Mouse (Mus musculus) CH12.LX (cell line): ENCODE results near the gene Tk1. TPM values are rescaled to one million over a fixed set of nuclear protein-coding genes. Genes with fewer than 3 reads are reported as not detected.
A peak's percentile ranks its signal among the peaks of the same experiment; 100 is the strongest.

ENCODE experiments used
- DNase-seq: peaks from one replicate; pipeline ENCODE4 v3.0.0-alpha.2; 2013; ENCODE audit errors: extremely low read depth
- H3K27ac ChIP-seq: 2 replicates; pipeline ENCODE4 v1.5.1; 2012; ENCODE audit warnings: low read depth, mild to moderate bottlenecking, control low read depth, moderate library complexity; ENCODE audit not compliant: insufficient read depth
- H3K27me3 ChIP-seq: replicated peaks from 2 replicates; pipeline ENCODE3; 2012; ENCODE audit warnings: inconsistent platforms
- H3K36me3 ChIP-seq, 2 experiments: replicated peaks in 1 of 2; 2 replicates each; pipeline versions ENCODE3 to v1.6.1; 2012; ENCODE audit warnings: inconsistent platforms in 1 of 2, low read length in 1 of 2, mild to moderate bottlenecking in 1 of 2, mixed read lengths in 1 of 2, moderate library complexity in 1 of 2; ENCODE audit not compliant: control insufficient read depth in 1 of 2, insufficient read depth in 1 of 2
- H3K4me1 ChIP-seq, 2 experiments: 2 replicates each; pipeline ENCODE4 v1.6.1; 2012; ENCODE audit warnings: inconsistent platforms in 1 of 2, moderate library complexity in 1 of 2; ENCODE audit not compliant: insufficient read depth in 2 of 2, control insufficient read depth in 1 of 2
- H3K4me2 ChIP-seq: 2 replicates; pipeline ENCODE4 v1.6.1; 2012; ENCODE audit warnings: low read depth, mild to moderate bottlenecking, control low read depth; ENCODE audit not compliant: poor library complexity, insufficient read depth, severe bottlenecking
- H3K4me3 ChIP-seq, 3 experiments: fragments of 150-350 bp in 1 of 3; sonication (generic) in 1 of 3; replicated peaks in 1 of 3; 2 replicates each; pipeline versions ENCODE3 to v1.5.1; 2011 to 2012; ENCODE audit warnings: low read depth in 2 of 3, low read length in 2 of 3, mild to moderate bottlenecking in 2 of 3, moderate library complexity in 2 of 3, control low read depth in 1 of 3, improper control_type of control experiment in 1 of 3, inconsistent platforms in 1 of 3, mixed read lengths in 1 of 3; ENCODE audit not compliant: poor library complexity in 1 of 3
- H3K79me2 ChIP-seq: replicated peaks from 2 replicates; pipeline ENCODE4 v1.6.1; 2012; ENCODE audit warnings: mild to moderate bottlenecking, moderate library complexity; ENCODE audit not compliant: control insufficient read depth, poor library complexity, insufficient read depth, severe bottlenecking; ENCODE audit errors: extremely low read depth
- H3K9ac ChIP-seq: 2 replicates; pipeline ENCODE4 v1.6.1; 2012; ENCODE audit warnings: low read depth, mild to moderate bottlenecking, control low read depth, moderate library complexity; ENCODE audit not compliant: insufficient read depth
- H3K9me3 ChIP-seq: replicated peaks from 2 replicates; pipeline ENCODE3; 2012; ENCODE audit warnings: low read length, inconsistent platforms, mixed read lengths
- BHLHE40 ChIP-seq: IDR thresholded peaks from 2 replicates; pipeline ENCODE4 v1.6.1; 2011; ENCODE audit warnings: mild to moderate bottlenecking, low read depth, low read length, improper control_type of control experiment
- CTCF ChIP-seq, 2 experiments: IDR thresholded peaks in 1 of 2; conservative IDR thresholded peaks in 1 of 2; 2 replicates each; pipeline ENCODE4 v1.5.1; 2011 to 2012; ENCODE audit warnings: low read depth in 2 of 2, low read length in 2 of 2, improper control_type of control experiment in 1 of 2, inconsistent platforms in 1 of 2, mild to moderate bottlenecking in 1 of 2, moderate library complexity in 1 of 2
- ELF1 ChIP-seq: IDR thresholded peaks from 2 replicates; pipeline ENCODE4 v1.6.1; 2014; ENCODE audit warnings: low read depth, mild to moderate bottlenecking, inconsistent platforms, low read length, improper control_type of control experiment
- ETS1 ChIP-seq: conservative IDR thresholded peaks from 2 replicates; pipeline ENCODE4 v1.6.1; 2012; ENCODE audit warnings: low read depth, mild to moderate bottlenecking, inconsistent platforms, low read length, improper control_type of control experiment, moderate library complexity
- GABPA ChIP-seq: IDR thresholded peaks from 2 replicates; pipeline ENCODE4 v1.6.1; 2012; ENCODE audit warnings: low read depth, low read length, improper control_type of control experiment, inconsistent platforms; ENCODE audit not compliant: insufficient replicate concordance
- HCFC1 ChIP-seq: IDR thresholded peaks from 2 replicates; pipeline ENCODE4 v1.6.1; 2012; ENCODE audit warnings: low read depth, mild to moderate bottlenecking, inconsistent platforms, low read length, improper control_type of control experiment
- JUND ChIP-seq: conservative IDR thresholded peaks from 2 replicates; pipeline ENCODE4 v1.6.1; 2011; ENCODE audit warnings: low read depth, low read length, improper control_type of control experiment
- MAFK ChIP-seq: IDR thresholded peaks from 2 replicates; pipeline ENCODE4 v1.6.1; 2011; ENCODE audit warnings: low read length, improper control_type of control experiment; ENCODE audit not compliant: insufficient replicate concordance
- MAX ChIP-seq: IDR thresholded peaks from 2 replicates; pipeline ENCODE4 v1.6.1; 2011; ENCODE audit warnings: low read length, improper control_type of control experiment
- MAZ ChIP-seq: IDR thresholded peaks from 2 replicates; pipeline ENCODE4 v1.6.1; 2012; ENCODE audit warnings: low read depth, mild to moderate bottlenecking, inconsistent platforms, low read length, improper control_type of control experiment, moderate library complexity
- MXI1 ChIP-seq: IDR thresholded peaks from 2 replicates; pipeline ENCODE4 v1.6.1; 2011; ENCODE audit warnings: mild to moderate bottlenecking, low read depth, low read length, improper control_type of control experiment
- MYC ChIP-seq: IDR thresholded peaks from 2 replicates; pipeline ENCODE4 v1.6.1; 2011; ENCODE audit warnings: low read depth, mild to moderate bottlenecking, improper control_type of control experiment, low read length
- NELFE ChIP-seq: IDR thresholded peaks from 2 replicates; pipeline ENCODE4 v1.6.1; 2011; ENCODE audit warnings: low read depth, low read length, improper control_type of control experiment
- NRF1 ChIP-seq: IDR thresholded peaks from 2 replicates; pipeline ENCODE4 v1.6.1; 2014; ENCODE audit warnings: low read depth, mild to moderate bottlenecking, inconsistent platforms, low read length, improper control_type of control experiment, moderate library complexity
- POLR2AphosphoS2 ChIP-seq: IDR thresholded peaks from 2 replicates; pipeline ENCODE4 v1.6.1; 2011; ENCODE audit warnings: low read depth, low read length, improper control_type of control experiment
- RAD21 ChIP-seq: IDR thresholded peaks from 2 replicates; pipeline ENCODE4 v1.6.1; 2011; ENCODE audit warnings: low read depth, mild to moderate bottlenecking, low read length, improper control_type of control experiment, moderate library complexity
- SMC3 ChIP-seq: IDR thresholded peaks from 2 replicates; pipeline ENCODE4 v1.6.1; 2011; ENCODE audit warnings: low read depth, low read length, improper control_type of control experiment
- TBP ChIP-seq: conservative IDR thresholded peaks from 2 replicates; pipeline ENCODE4 v1.6.1; 2011; ENCODE audit warnings: low read depth, low read length, improper control_type of control experiment
- TCF12 ChIP-seq: IDR thresholded peaks from 2 replicates; pipeline ENCODE4 v1.6.1; 2014; ENCODE audit warnings: low read depth, mild to moderate bottlenecking, inconsistent platforms, low read length, improper control_type of control experiment
- UBTF ChIP-seq: IDR thresholded peaks from 2 replicates; pipeline ENCODE4 v1.6.1; 2012; ENCODE audit warnings: low read depth, mild to moderate bottlenecking, inconsistent platforms, low read length, improper control_type of control experiment, moderate library complexity
- USF2 ChIP-seq: conservative IDR thresholded peaks from 2 replicates; pipeline ENCODE4 v1.6.1; 2011; ENCODE audit warnings: low read depth, low read length, improper control_type of control experiment
- ZNF384 ChIP-seq: IDR thresholded peaks from 2 replicates; pipeline ENCODE4 v1.6.1; 2012; ENCODE audit warnings: low read depth, low read length, improper control_type of control experiment, inconsistent platforms
- dilution Hi-C: fragments of 300-500 bp; cut with MboI; formaldehyde crosslinking; loops from 2 replicates; pipeline ENCODE4 v1.14.3; 2020; ENCODE audit warnings: low sequenced_read_pairs; ENCODE audit not compliant: extremely low pct_unique_long_range_greater_than_20kb, extremely low pct_ligation_motif_present
- in situ Hi-C: fragments of 300-500 bp; cut with MboI; formaldehyde crosslinking; loops from 3 replicates; pipeline ENCODE4 v1.14.3; 2019; ENCODE audit warnings: low sequenced_read_pairs, low pct_ligation_motif_present, low pct_unique_long_range_greater_than_20kb, mixed read lengths
- polyA plus RNA-seq: library from polyadenylated mRNA; unstranded; fragments of >175 nt; gene quantifications from 2 replicates; pipeline ENCODE4 v1.2.1, GENCODE M21; 2012; ENCODE audit warnings: low read depth; ENCODE audit not compliant: insufficient read length
- total RNA-seq, 2 experiments: library from RNA; depleted of rRNA; stranded (reverse); fragments of 300-350 nt in 1 of 2; fragments of >200 nt in 1 of 2; gene quantifications; 2 replicates each; pipeline ENCODE4 v1.2.3; 2012 to 2014

Tk1 gene
- total and polyA plus RNA-seq, 3 experiments, result 146 to 235 (median 179) TPM

- peak; percentile 48 for TF ChIP-seq SMC3
- peak; percentile 52 for TF ChIP-seq RAD21
- no peak for TF ChIP-seq MAFK
- peak; percentile 38 to 70; a peak in 2 of 4 replicates for TF ChIP-seq CTCF (conservative IDR thresholded peaks at IDR 0.05 in 1 of 2, IDR thresholded peaks at IDR 0.05 in 1 of 2; ENCODE audit: low read depth in 2 of 2, low read length in 2 of 2)
- TF ChIP-seq TBP, result no peak
- Histone ChIP-seq H3K9ac (no peak overlapping the region), H3K36me3 (no peaks in the 10 kb centered on the region), H3K9me3 (peaks cover 4% of the 10 kb centered on the region), H3K79me2 (no peaks in the 10 kb centered on the region), H3K4me3 (no peak overlapping the region), H3K27me3 (peaks cover 61% of the 10 kb centered on the region), H3K27ac (no peak overlapping the region), H3K4me1 (peaks cover 24 to 45% of the 10 kb centered on the region in 2 experiments), H3K4me2 (no peak overlapping the region)
- no peak for DNase-seq
- dilution Hi-C loops (no loop called here), in situ Hi-C loops (loop anchor here (5.0 kb wide), 2 partner anchors 93 to 148 kb away; no protein-coding TSS in a partner anchor)
These were observed 48.5 kb upstream of the Tk1 start for GRCm38 (mm10) chr11:117874419-117874818.

GRCm38 (mm10) chr11:117872861-117873608, 47.1 kb upstream of the Tk1 start, which contains the start of gene Tha1:
TSS of gene Tha1 (minus strand) at chr11:117873481.
- in situ Hi-C loops (loop anchor here (5.0 kb wide), 2 partner anchors 94 to 149 kb away; no protein-coding TSS in a partner anchor), dilution Hi-C loops (no loop called here)
- H3K36me3 ChIP-seq, result no peaks in the 10 kb centered on the region
- H3K9ac ChIP-seq, result no peak within 1 kb of the TSS
- H3K4me1 ChIP-seq, result peaks cover 15 to 31% of the 10 kb centered on the region in 2 experiments
- no peak within 1 kb of the TSS for H3K27ac ChIP-seq
- no peak for DNase-seq
- peaks cover 4% of the 10 kb centered on the region for H3K9me3 ChIP-seq
- peaks cover 69% of the 10 kb centered on the region for H3K27me3 ChIP-seq
- H3K4me2 ChIP-seq, result no peak within 1 kb of the TSS
- H3K79me2 ChIP-seq, result no peaks in the 10 kb centered on the region
- H3K4me3 ChIP-seq, result no peak within 1 kb of the TSS
- no peak for TF ChIP-seq UBTF
- peak; percentile 26; the same call in 1 of the 2 replicates for TF ChIP-seq HCFC1
- no peak for TF ChIP-seq ZNF384
- TF ChIP-seq MAFK, result no peak
- no peak for TF ChIP-seq MXI1
- no peak for TF ChIP-seq ELF1
- TF ChIP-seq TBP, result no peak

- Histone ChIP-seq H3K27ac (no peak overlapping the region), H3K4me1 (peaks cover 15 to 27% of the 10 kb centered on the region in 2 experiments), H3K9ac (no peak overlapping the region), H3K36me3 (no peaks in the 10 kb centered on the region), H3K27me3 (peaks cover 65% of the 10 kb centered on the region), H3K79me2 (no peaks in the 10 kb centered on the region), H3K4me3 (no peak overlapping the region), H3K4me2 (peak overlapping the region; percentile 24; the same call in 1 of the 2 replicates), H3K9me3 (peaks cover 4% of the 10 kb centered on the region)
- DNase-seq, result peak; percentile 78
- in situ Hi-C loops, result loop anchor here (5.0 kb wide), 2 partner anchors 95 to 150 kb away; no protein-coding TSS in a partner anchor
- dilution Hi-C loops, result no loop called here
- peak; percentile 92 for TF ChIP-seq ETS1
- peak; percentile 92 for TF ChIP-seq MAX
- no peak for TF ChIP-seq CTCF (conservative IDR thresholded peaks at IDR 0.05 in 1 of 2, IDR thresholded peaks at IDR 0.05 in 1 of 2; ENCODE audit: low read depth in 2 of 2, low read length in 2 of 2)
- no peak; the same call in 1 of the 2 replicates for TF ChIP-seq MAZ
- TF ChIP-seq BHLHE40, result peak; percentile 94
- no peak for TF ChIP-seq ZNF384
- no peak for TF ChIP-seq JUND
- TF ChIP-seq POLR2AphosphoS2, result no peak
- TF ChIP-seq GABPA, result no peak
- TF ChIP-seq HCFC1, result no peak
- TF ChIP-seq UBTF, result 0 out of 2 replicates have a peak, but pooled peaks have one; percentile 19
- no peak for TF ChIP-seq NELFE
- TF ChIP-seq NRF1, result no peak
- TF ChIP-seq MYC, result peak; percentile 90
- TF ChIP-seq USF2, result peak; percentile 57
- peak; percentile 99 for TF ChIP-seq TCF12
These were observed 46.2 kb upstream of the Tk1 start for GRCm38 (mm10) chr11:117871911-117872584.
